Comparison of ENCODE assay signal across 23 mouse cellular contexts in the genomic region with DNA sequence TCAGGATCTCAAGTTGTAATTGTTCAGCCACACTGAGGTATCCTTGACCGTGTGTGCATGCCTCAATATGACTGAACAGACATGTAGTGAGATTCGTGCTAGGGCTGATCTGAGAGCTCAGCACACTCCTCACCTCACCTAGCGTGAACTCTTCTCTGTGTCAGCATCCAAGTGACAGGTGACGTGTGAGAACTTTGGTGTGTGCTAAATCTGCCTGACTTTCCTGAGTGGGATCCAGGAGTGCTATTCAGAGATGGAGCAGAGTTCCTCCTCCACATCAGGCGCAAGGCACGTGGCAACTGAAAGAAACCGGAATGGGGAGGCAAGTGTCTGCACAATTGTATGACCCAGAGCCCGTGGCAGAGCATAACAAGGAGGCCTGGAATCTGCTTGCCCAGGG.
DNase-seq lines count a peak whose midpoint lies in the region; ATAC-seq lines count a peak whose summit lies in the region.
"Had no signal": no experiment of that assay in that cellular context is flagged by ENCODE, and none has a peak within 500 bp of the region (broad histone marks: within the 10 kb centered on the region; RNA-seq: fewer than 3 reads in every experiment).

No protein-coding gene starts in this region.

- no peaks in the 10 kb centered on the region for H3K4me1 ChIP-seq in heart, embryonic 10.5 days

- intact Hi-C loops in heart, postnatal 36 days (cut with DNase I): no loop called here

- peak; percentile 45 for ATAC-seq in frontal cortex, adult (ENCODE audit: low TSS enrichment)
- ATAC-seq: activated CD4-positive, CD25-positive, alpha-beta regulatory T cell, adult 4 months; CD4-positive, CD25-positive, alpha-beta regulatory T cell, adult 4 months; Patski had no signal

- H3K4me3 ChIP-seq in heart, embryonic 10.5 days: no peak overlapping the region

- WGBS in heart, embryonic 10.5 days: 78% methylated on average over 8 of the region's 8 CpGs

- H3K9me3 ChIP-seq in heart, embryonic 10.5 days: no peaks in the 10 kb centered on the region

- H3K36me3 ChIP-seq in heart, embryonic 10.5 days: no peaks in the 10 kb centered on the region
- H3K36me3 ChIP-seq: G1E had no signal

- DNase-seq in frontal cortex, postnatal 25 days (ENCODE audit: low spot score in 2 of 2): no peak
- DNase-seq in heart, adult 11 months: peak; percentile 83
- DNase-seq in heart, postnatal 36 days: no peak
- DNase-seq in heart, embryonic 10.5 days (ENCODE audit: low spot score): peak; percentile 64
- DNase-seq in heart, adult 8-10 months (ENCODE audit: low spot score): no peak
- peak; percentile 73 for DNase-seq in brain, adult 2 months (ENCODE audit: low read depth, low spot score)
- no peak for DNase-seq in gastrocnemius, postnatal 25 days
- DNase-seq: adrenal gland, adult 2 months; adrenal gland, adult 8-10 months; adrenal gland, postnatal 10 days; adrenal gland, postnatal 14 days; adrenal gland, postnatal 25 days; adrenal gland, postnatal 36 days; B cell, adult 2 months; cerebellum, adult 11 months; cerebellum, adult 11-12 months; cerebellum, adult 18-20 months had no signal

- H3K27ac ChIP-seq in heart, embryonic 10.5 days: no peak overlapping the region

- no peaks in the 10 kb centered on the region for H3K27me3 ChIP-seq in heart, embryonic 10.5 days (ENCODE audit: insufficient read depth, poor library complexity, severe bottlenecking)
- H3K27me3 ChIP-seq: CH12.LX had no signal

Comparison
In these comparisons a context has a peak if more than half of its experiments do, and no peak if none do; other contexts are left out.
1. DNase-seq: peak in heart, adult 11 months (single experiment), heart, embryonic 10.5 days (single experiment) and brain, adult 2 months (single experiment); none in frontal cortex, postnatal 25 days (0 of 2), heart, postnatal 36 days (0 of 2), heart, adult 8-10 months (single experiment) and gastrocnemius, postnatal 25 days (single experiment).